Mouse (Mus musculus): ENCODE data around the gene Son.

GRCm38 (mm10) chr16:91620991-91621390, 26.3 kb upstream of the Son start:
- TF ChIP-seq CTCF (IDR thresholded peaks at IDR 0.05; ENCODE audit: insufficient read depth, low read depth, low read length) = no peak
- no peak for TF ChIP-seq POLR2A (IDR thresholded peaks at IDR 0.05; ENCODE audit: insufficient read depth, low read depth, low read length)

Measured in olfactory bulb, adult 2 months (tissue).